ENCODE assay signal across 22 mouse cellular contexts in the genomic region with DNA sequence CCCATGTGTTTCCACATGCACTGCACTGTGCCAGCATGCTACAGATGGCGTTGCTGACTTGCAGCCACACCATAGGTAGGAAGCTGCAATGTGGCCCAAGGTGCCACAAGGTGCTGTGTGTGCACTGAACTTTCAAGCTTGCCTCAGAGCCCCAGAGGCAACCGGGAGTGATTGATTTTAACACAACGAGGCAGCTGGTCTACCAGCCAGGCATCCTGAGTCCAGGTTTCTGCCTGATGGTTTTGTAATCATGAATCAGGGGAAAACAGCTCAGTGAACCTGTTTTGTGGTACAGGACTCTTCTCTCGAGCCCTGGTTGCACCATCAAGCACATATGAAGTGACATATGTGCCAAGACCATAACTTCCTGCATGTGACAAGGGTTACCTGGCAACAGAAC.
DNase-seq lines count a peak whose midpoint lies in the region; ATAC-seq lines count a peak whose summit lies in the region.
"Had no signal": no experiment of that assay in that cellular context is flagged by ENCODE, and none has a peak within 500 bp of the region (broad histone marks: within the 10 kb centered on the region; RNA-seq: fewer than 3 reads in every experiment).

No protein-coding gene starts in this region.

- no peak overlapping the region for H3K9ac ChIP-seq in hindbrain, embryonic 15.5 days
- no peak overlapping the region for H3K9ac ChIP-seq in hindbrain, embryonic 14.5 days
- H3K9ac ChIP-seq: limb, embryonic 12.5 days; liver, embryonic 12.5 days; neural tube, embryonic 12.5 days had no signal

- H3K4me3 ChIP-seq in hindbrain, embryonic 15.5 days = no peak overlapping the region
- H3K4me3 ChIP-seq in hindbrain, embryonic 14.5 days (replicated peaks; ENCODE audit: low read length) = no peak overlapping the region
- H3K4me3 ChIP-seq: heart, adult 2 months; hindbrain, embryonic 10.5 days; limb, embryonic 12.5 days; liver, embryonic 12.5 days; neural tube, embryonic 12.5 days had no signal

- H3K36me3 ChIP-seq in hindbrain, embryonic 15.5 days = no peaks in the 10 kb centered on the region
- no peaks in the 10 kb centered on the region for H3K36me3 ChIP-seq in hindbrain, embryonic 14.5 days (replicated peaks; ENCODE audit: control insufficient read depth, insufficient read depth)
- H3K36me3 ChIP-seq: hindbrain, embryonic 10.5 days; limb, embryonic 12.5 days; liver, embryonic 12.5 days; neural tube, embryonic 12.5 days had no signal

- ATAC-seq in hindbrain, embryonic 15.5 days (ENCODE audit: low FRiP score, low read depth) = peak; percentile 59
- ATAC-seq in hindbrain, embryonic 14.5 days (ENCODE audit: low FRiP score) = no peak
- ATAC-seq: CD4-positive, CD25-positive, alpha-beta regulatory T cell, adult 4 months; intestine, embryonic 16.5 days; liver, embryonic 12.5 days; Patski had no signal

- H3K9me3 ChIP-seq in hindbrain, embryonic 15.5 days = no peaks in the 10 kb centered on the region
- no peaks in the 10 kb centered on the region for H3K9me3 ChIP-seq in hindbrain, embryonic 14.5 days (ENCODE audit: control insufficient read depth, low read length)
- H3K9me3 ChIP-seq: hindbrain, embryonic 10.5 days; limb, embryonic 12.5 days; liver, embryonic 12.5 days; neural tube, embryonic 12.5 days had no signal

- H3K27me3 ChIP-seq in hindbrain, embryonic 15.5 days = no peaks in the 10 kb centered on the region
- H3K27me3 ChIP-seq in hindbrain, embryonic 14.5 days (ENCODE audit: control insufficient read depth, insufficient read depth, low read length) = no peaks in the 10 kb centered on the region
- H3K27me3 ChIP-seq: limb, embryonic 12.5 days; liver, embryonic 12.5 days; neural tube, embryonic 12.5 days had no signal

- no peak overlapping the region for H3K4me2 ChIP-seq in hindbrain, embryonic 15.5 days
- H3K4me2 ChIP-seq in hindbrain, embryonic 14.5 days (replicated peaks) = no peak overlapping the region
- H3K4me2 ChIP-seq: limb, embryonic 12.5 days; liver, embryonic 12.5 days; neural tube, embryonic 12.5 days had no signal

- no peak overlapping the region for H3K27ac ChIP-seq in hindbrain, embryonic 15.5 days (replicated peaks)
- no peak overlapping the region for H3K27ac ChIP-seq in hindbrain, embryonic 14.5 days
- H3K27ac ChIP-seq: heart, adult 2 months; hindbrain, embryonic 10.5 days; limb, embryonic 12.5 days; liver, embryonic 12.5 days; neural tube, embryonic 12.5 days had no signal

- no peaks in the 10 kb centered on the region for H3K4me1 ChIP-seq in hindbrain, embryonic 15.5 days (replicated peaks)
- H3K4me1 ChIP-seq in hindbrain, embryonic 14.5 days (replicated peaks; ENCODE audit: control insufficient read depth, insufficient read depth, low read length) = no peaks in the 10 kb centered on the region; the same call in 1 of the 2 replicates
- H3K4me1 ChIP-seq: hindbrain, embryonic 10.5 days; limb, embryonic 12.5 days; liver, embryonic 12.5 days; neural tube, embryonic 12.5 days had no signal

- 73% methylated on average over 4 of the region's 4 CpGs for WGBS in hindbrain, embryonic 15.5 days
- 76% methylated on average over 4 of the region's 4 CpGs for WGBS in hindbrain, embryonic 14.5 days

- peak; percentile 6 to 16 for DNase-seq in cerebellum, adult 18-20 months
- DNase-seq in cerebellum, adult 9-10 months = no peak
- no peak for DNase-seq in hindbrain, embryonic 14.5 days (ENCODE audit: low spot score)
- peak; percentile 44 for DNase-seq in left cerebral cortex, postnatal 4 days
- DNase-seq in left cerebral cortex, postnatal 36 days (ENCODE audit: low spot score in 2 of 2) = no peak
- DNase-seq in layer of hippocampus, postnatal 14 days (ENCODE audit: low spot score in 2 of 2) = peak; percentile 23 to 43
- DNase-seq in adrenal gland, adult 18-20 months (ENCODE audit: low spot score in 2 of 2) = no peak
- DNase-seq: adrenal gland, postnatal 10 days; heart, adult 2 months; kidney, postnatal 36 days; lung, adult 2 months; right cerebral cortex, postnatal 14 days; spleen, adult 18-20 months; thymus, postnatal 36 days had no signal

- intact Hi-C loops in left cerebral cortex, postnatal 4 days (cut with DNase I) = no loop called here
- intact Hi-C loops in left cerebral cortex, postnatal 36 days (cut with DNase I) = no loop called here

Comparison
In these comparisons a context has a peak if more than half of its experiments do, and no peak if none do; other contexts are left out.
1. DNase-seq: peak in cerebellum, adult 18-20 months (2 of 2), left cerebral cortex, postnatal 4 days (single experiment) and layer of hippocampus, postnatal 14 days (2 of 2); none in cerebellum, adult 9-10 months (single experiment), hindbrain, embryonic 14.5 days (single experiment), left cerebral cortex, postnatal 36 days (0 of 2) and adrenal gland, adult 18-20 months (0 of 2).